Mouse (Mus musculus) small intestine, adult 2 months (tissue): ENCODE results near the gene Vps37c. TPM values are rescaled to one million over a fixed set of nuclear protein-coding genes. Genes with fewer than 3 reads are reported as not detected.

ENCODE experiments used
- H3K27ac ChIP-seq: fragments of 200-500 bp; 2 replicates; pipeline ENCODE4 v1.5.1; 2012; ENCODE audit warnings: low read depth, low read length, control low read depth, inconsistent platforms; ENCODE audit not compliant: insufficient read depth
- H3K27me3 ChIP-seq: fragments of 200-500 bp; 2 replicates; pipeline ENCODE4 v1.6.1; 2012; ENCODE audit warnings: mild to moderate bottlenecking, moderate library complexity, low read length, inconsistent platforms; ENCODE audit not compliant: control insufficient read depth, insufficient read depth
- H3K36me3 ChIP-seq: fragments of 200-500 bp; 2 replicates; pipeline ENCODE4 v1.6.1; 2012; ENCODE audit warnings: mild to moderate bottlenecking, low read length, control low read depth, inconsistent platforms; ENCODE audit not compliant: control insufficient read depth, insufficient read depth
- H3K4me1 ChIP-seq: fragments of 200-500 bp; 2 replicates; pipeline ENCODE4 v1.6.1; 2012; ENCODE audit warnings: low read length, inconsistent platforms, mixed read lengths; ENCODE audit not compliant: control insufficient read depth, insufficient read depth, insufficient read length
- H3K4me3 ChIP-seq: fragments of 200-500 bp; 2 replicates; pipeline ENCODE4 v1.5.1; 2012; ENCODE audit warnings: low read depth, mild to moderate bottlenecking, control low read depth, inconsistent platforms, low read length, moderate library complexity
- CTCF ChIP-seq: fragments of 200-500 bp; IDR thresholded peaks from 2 replicates; pipeline ENCODE4 v1.5.1; 2012; ENCODE audit warnings: low read depth, mild to moderate bottlenecking, control low read depth, inconsistent platforms, low read length, moderate library complexity, mixed read lengths; ENCODE audit not compliant: insufficient replicate concordance, insufficient read length; ENCODE audit errors: extremely low read depth
- POLR2A ChIP-seq: fragments of 200-500 bp; IDR thresholded peaks from 2 replicates; pipeline ENCODE4 v1.6.1; 2012; ENCODE audit warnings: low read depth, mild to moderate bottlenecking, control low read depth, inconsistent platforms, low read length, moderate library complexity
- WGBS: fragments of 180-500 bp; shearing (Covaris S2); methylation state at CpG from one replicate; pipeline ENCODE4 v1.1.7; 2018; 5-methylcytosine and 5-hydroxymethylcytosine counted together
- polyA plus RNA-seq: library from polyadenylated mRNA; depleted of rRNA; stranded (reverse); fragments of >200 nt; gene quantifications from 2 replicates; pipeline ENCODE4 v1.2.3, GENCODE M21; 2012

Gene Vps37c
- polyA plus RNA-seq, 1 experiment = 37.6 TPM

- H3K27me3 ChIP-seq = no peaks in the 10 kb centered on the region
- no peaks in the 10 kb centered on the region for H3K4me1 ChIP-seq
- no peak overlapping the region for H3K4me3 ChIP-seq
- no peaks in the 10 kb centered on the region for H3K36me3 ChIP-seq
- H3K27ac ChIP-seq = no peak overlapping the region
- WGBS = 60% methylated on average over 5 of the region's 5 CpGs
- TF ChIP-seq CTCF = no peak
- TF ChIP-seq POLR2A = no peak
These were observed 32.5 kb downstream of the Vps37c start for GRCm38 (mm10) chr19:10721064-10721463.

- no peak overlapping the region for H3K4me3 ChIP-seq
- no peak overlapping the region for H3K27ac ChIP-seq
- TF ChIP-seq POLR2A (no peak), CTCF (no peak)
- H3K4me1 ChIP-seq = no peaks in the 10 kb centered on the region
- H3K27me3 ChIP-seq = no peaks in the 10 kb centered on the region
- H3K36me3 ChIP-seq = no peaks in the 10 kb centered on the region
- WGBS = 30% methylated on average over 13 of the region's 13 CpGs
These were observed 34.5 kb downstream of the Vps37c start for GRCm38 (mm10) chr19:10723084-10723483.

- H3K36me3 ChIP-seq = no peaks in the 10 kb centered on the region
- 34% methylated on average over 5 of the region's 5 CpGs for WGBS
- no peak overlapping the region for H3K4me3 ChIP-seq
- H3K27ac ChIP-seq = no peak overlapping the region
- no peaks in the 10 kb centered on the region for H3K27me3 ChIP-seq
- TF ChIP-seq CTCF (no peak), POLR2A (no peak)
- no peaks in the 10 kb centered on the region for H3K4me1 ChIP-seq
These were observed 35.1 kb downstream of the Vps37c start for GRCm38 (mm10) chr19:10723649-10724048.

- no peak overlapping the region for H3K4me3 ChIP-seq
- TF ChIP-seq CTCF (no peak), POLR2A (no peak)
- 72% methylated on average over 13 of the region's 13 CpGs for WGBS
- H3K4me1 ChIP-seq = no peaks in the 10 kb centered on the region
- H3K36me3 ChIP-seq = no peaks in the 10 kb centered on the region
- no peak overlapping the region for H3K27ac ChIP-seq
- H3K27me3 ChIP-seq = no peaks in the 10 kb centered on the region
These were observed 36.3 kb downstream of the Vps37c start for GRCm38 (mm10) chr19:10724629-10725363.

DNA sequence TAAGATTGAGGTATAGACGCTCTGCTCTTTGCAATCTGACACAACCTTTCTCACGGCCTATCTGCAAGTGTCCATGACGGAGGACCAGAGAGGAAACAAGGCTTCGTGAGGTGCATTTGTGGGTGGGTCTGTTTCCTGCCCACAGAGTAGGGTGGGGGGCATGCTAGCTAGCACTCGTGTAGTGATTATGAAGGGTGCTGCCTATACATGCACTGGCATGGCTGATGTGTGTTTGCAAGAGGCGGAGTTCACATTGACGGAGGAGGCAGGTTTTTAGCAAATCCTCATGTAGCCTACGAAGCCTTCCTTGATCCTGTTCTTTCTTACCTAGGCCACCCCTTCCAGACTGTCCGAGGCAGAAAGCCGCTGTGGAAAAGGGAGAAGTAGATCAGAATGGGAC, 41.4 kb downstream of the Vps37c start:
- Histone ChIP-seq H3K4me1 (no peaks in the 10 kb centered on the region), H3K36me3 (no peaks in the 10 kb centered on the region), H3K4me3 (no peak overlapping the region), H3K27ac (no peak overlapping the region), H3K27me3 (no peaks in the 10 kb centered on the region)
- WGBS = 81% methylated on average over 10 of the region's 10 CpGs
- no peak for TF ChIP-seq POLR2A
- no peak for TF ChIP-seq CTCF

DNA sequence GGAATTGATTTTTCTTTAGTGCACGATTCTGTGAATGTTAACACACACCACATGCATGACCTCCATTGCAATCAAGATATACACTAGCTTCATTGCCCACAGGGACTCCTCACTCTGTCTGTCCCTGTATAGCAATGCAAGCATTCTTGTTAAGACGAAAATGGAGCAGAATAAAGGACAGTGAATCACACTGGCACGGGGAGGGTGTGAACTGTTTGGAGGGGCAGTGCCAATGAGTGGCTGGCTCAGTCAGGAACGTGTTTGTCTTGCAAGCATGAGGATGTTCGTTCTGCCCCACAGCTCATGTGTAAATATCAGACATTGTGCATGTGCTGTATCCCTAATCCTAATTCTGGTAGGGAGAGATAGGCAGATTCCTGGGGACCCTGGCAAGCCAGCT, 41.9 kb downstream of the Vps37c start:
- Histone ChIP-seq H3K4me1 (no peaks in the 10 kb centered on the region), H3K36me3 (no peaks in the 10 kb centered on the region), H3K27ac (no peak overlapping the region), H3K4me3 (no peak overlapping the region), H3K27me3 (no peaks in the 10 kb centered on the region)
- TF ChIP-seq CTCF = no peak
- no peak for TF ChIP-seq POLR2A
- WGBS = 53% methylated on average over 5 of the region's 5 CpGs

DNA sequence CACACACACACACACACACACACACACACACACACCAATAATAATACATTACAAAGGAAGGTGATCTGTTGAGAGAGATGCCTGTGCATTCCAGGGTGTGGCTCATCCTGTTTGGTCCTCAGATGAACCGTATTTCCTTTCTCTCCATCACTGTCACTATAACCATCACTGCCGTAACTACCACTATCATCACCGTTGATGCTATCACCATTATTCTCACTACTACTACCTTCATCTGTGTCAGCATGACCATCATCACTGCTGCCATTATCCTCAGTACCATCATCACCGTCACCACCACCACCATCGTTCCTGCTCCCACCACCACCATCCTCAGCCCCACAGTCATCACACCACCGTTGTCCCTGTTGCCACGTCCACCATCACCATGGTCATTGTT, 43.4 kb downstream of the Vps37c start:
- Histone ChIP-seq H3K27ac (no peak overlapping the region), H3K4me3 (no peak overlapping the region), H3K27me3 (no peaks in the 10 kb centered on the region), H3K36me3 (no peaks in the 10 kb centered on the region), H3K4me1 (no peaks in the 10 kb centered on the region)
- 88% methylated on average over 7 of the region's 7 CpGs for WGBS
- TF ChIP-seq CTCF (no peak), POLR2A (no peak)
